Mouse (Mus musculus): ENCODE data around the gene Atrnl1. TPM values are rescaled to one million over a fixed set of nuclear protein-coding genes. Genes with fewer than 3 reads are reported as not detected.
A peak's percentile ranks its signal among the peaks of the same experiment; 100 is the strongest.

The Atrnl1 gene
- total RNA-seq, 1 experiment, result 6.7 TPM

- no peaks in the 10 kb centered on the region for H3K4me1 ChIP-seq (ENCODE audit: control insufficient read depth in 2 of 2, insufficient read depth in 2 of 2, low read length in 2 of 2, poor library complexity in 1 of 2)
- in situ Hi-C loops (cut with MboI; ENCODE audit: low sequenced_read_pairs in 2 of 2, unreplicated experiment in 2 of 2), result no loop called here
Measured at GRCm38 (mm10) chr19:58143853-58144454, 533.1 kb downstream of the Atrnl1 start.

GRCm38 (mm10) chr19:58145521-58145920, 534.7 kb downstream of the Atrnl1 start:
- Histone ChIP-seq H3K9me3 (ENCODE audit: control insufficient read depth, insufficient read depth, low read depth, low read length) (no peaks in the 10 kb centered on the region), H3K4me3 (ENCODE audit: insufficient read depth in 1 of 2, low read depth in 1 of 2, low read length in 2 of 2, poor library complexity in 1 of 2, severe bottlenecking in 1 of 2) (no peak overlapping the region), H3K36me3 (ENCODE audit: control insufficient read depth, insufficient read depth, low read length, poor library complexity, severe bottlenecking) (no peaks in the 10 kb centered on the region), H3K4me1 (ENCODE audit: control insufficient read depth in 2 of 2, insufficient read depth in 2 of 2, low read length in 2 of 2, poor library complexity in 1 of 2) (no peaks in the 10 kb centered on the region), H3K27ac (ENCODE audit: insufficient read depth, low read depth, low read length, poor library complexity, severe bottlenecking) (no peak overlapping the region), H3K9ac (ENCODE audit: insufficient read depth, low read depth, low read length, poor library complexity, severe bottlenecking) (no peak overlapping the region)
- DNase-seq (ENCODE audit: low read depth, low spot score), result no peak
- in situ Hi-C loops (cut with MboI; ENCODE audit: low sequenced_read_pairs in 2 of 2, unreplicated experiment in 2 of 2), result no loop called here
- no peak for TF ChIP-seq ZNF384 (IDR thresholded peaks at IDR 0.05; ENCODE audit: low read depth, low read length)

More at GRCm38 (mm10) chr19:58143853-58144454, 533.1 kb downstream of the Atrnl1 start:
- no peak for DNase-seq (ENCODE audit: low read depth, low spot score)
- no peak for TF ChIP-seq CHD2 (IDR thresholded peaks at IDR 0.05; ENCODE audit: low read depth, low read length)
- no peak for TF ChIP-seq ZC3H11A (IDR thresholded peaks at IDR 0.05; ENCODE audit: borderline replicate concordance, low read depth, low read length)
- TF ChIP-seq MAFK (IDR thresholded peaks at IDR 0.05; ENCODE audit: insufficient read depth, low read depth, low read length), result no peak
- TF ChIP-seq ZNF384 (IDR thresholded peaks at IDR 0.05; ENCODE audit: low read depth, low read length), result no peak
- TF ChIP-seq HCFC1 (IDR thresholded peaks at IDR 0.05; ENCODE audit: borderline replicate concordance, insufficient read depth, low read length), result no peak
- H3K9me3 ChIP-seq (ENCODE audit: control insufficient read depth, insufficient read depth, low read depth, low read length), result no peaks in the 10 kb centered on the region
- H3K9ac ChIP-seq (ENCODE audit: insufficient read depth, low read depth, low read length, poor library complexity, severe bottlenecking), result no peak overlapping the region
- H3K4me3 ChIP-seq (ENCODE audit: insufficient read depth in 1 of 2, low read depth in 1 of 2, low read length in 2 of 2, poor library complexity in 1 of 2, severe bottlenecking in 1 of 2), result no peak overlapping the region
- no peak overlapping the region for H3K27ac ChIP-seq (ENCODE audit: insufficient read depth, low read depth, low read length, poor library complexity, severe bottlenecking)
- H3K36me3 ChIP-seq (ENCODE audit: control insufficient read depth, insufficient read depth, low read length, poor library complexity, severe bottlenecking), result no peaks in the 10 kb centered on the region

- no peak for TF ChIP-seq CHD2 (IDR thresholded peaks at IDR 0.05; ENCODE audit: low read depth, low read length)
- no peak for TF ChIP-seq HCFC1 (IDR thresholded peaks at IDR 0.05; ENCODE audit: borderline replicate concordance, insufficient read depth, low read length)
- TF ChIP-seq ZNF384 (IDR thresholded peaks at IDR 0.05; ENCODE audit: low read depth, low read length), result no peak
- TF ChIP-seq ZC3H11A (IDR thresholded peaks at IDR 0.05; ENCODE audit: borderline replicate concordance, low read depth, low read length), result no peak
- no peak for TF ChIP-seq MAFK (IDR thresholded peaks at IDR 0.05; ENCODE audit: insufficient read depth, low read depth, low read length)
- H3K27ac ChIP-seq (ENCODE audit: insufficient read depth, low read depth, low read length, poor library complexity, severe bottlenecking), result no peak overlapping the region
- in situ Hi-C loops (cut with MboI; ENCODE audit: low sequenced_read_pairs in 2 of 2, unreplicated experiment in 2 of 2), result no loop called here
- no peak overlapping the region for H3K4me3 ChIP-seq (ENCODE audit: insufficient read depth in 1 of 2, low read depth in 1 of 2, low read length in 2 of 2, poor library complexity in 1 of 2, severe bottlenecking in 1 of 2)
- H3K36me3 ChIP-seq (ENCODE audit: control insufficient read depth, insufficient read depth, low read length, poor library complexity, severe bottlenecking), result no peaks in the 10 kb centered on the region
- no peak overlapping the region for H3K9ac ChIP-seq (ENCODE audit: insufficient read depth, low read depth, low read length, poor library complexity, severe bottlenecking)
- no peaks in the 10 kb centered on the region for H3K4me1 ChIP-seq (ENCODE audit: control insufficient read depth in 2 of 2, insufficient read depth in 2 of 2, low read length in 2 of 2, poor library complexity in 1 of 2)
- DNase-seq (ENCODE audit: low read depth, low spot score), result no peak
- no peaks in the 10 kb centered on the region for H3K9me3 ChIP-seq (ENCODE audit: control insufficient read depth, insufficient read depth, low read depth, low read length)
Measured at GRCm38 (mm10) chr19:58151257-58151656, 540.4 kb downstream of the Atrnl1 start.

- in situ Hi-C loops (cut with MboI; ENCODE audit: low sequenced_read_pairs in 2 of 2, unreplicated experiment in 2 of 2), result no loop called here
Measured at GRCm38 (mm10) chr19:58161569-58161968, 550.7 kb downstream of the Atrnl1 start.

GRCm38 (mm10) chr19:58164896-58165634, 554.2 kb downstream of the Atrnl1 start:
- Histone ChIP-seq H3K9me3 (ENCODE audit: control insufficient read depth, insufficient read depth, low read depth, low read length) (no peaks in the 10 kb centered on the region), H3K27ac (ENCODE audit: insufficient read depth, low read depth, low read length, poor library complexity, severe bottlenecking) (no peak overlapping the region), H3K9ac (ENCODE audit: insufficient read depth, low read depth, low read length, poor library complexity, severe bottlenecking) (no peak overlapping the region), H3K4me1 (ENCODE audit: control insufficient read depth in 2 of 2, insufficient read depth in 2 of 2, low read length in 2 of 2, poor library complexity in 1 of 2) (no peaks in the 10 kb centered on the region), H3K36me3 (ENCODE audit: control insufficient read depth, insufficient read depth, low read length, poor library complexity, severe bottlenecking) (no peaks in the 10 kb centered on the region), H3K4me3 (ENCODE audit: insufficient read depth in 1 of 2, low read depth in 1 of 2, low read length in 2 of 2, poor library complexity in 1 of 2, severe bottlenecking in 1 of 2) (no peak overlapping the region)
- DNase-seq (ENCODE audit: low read depth, low spot score), result no peak
- TF ChIP-seq CHD2 (IDR thresholded peaks at IDR 0.05; ENCODE audit: low read depth, low read length), result no peak
- TF ChIP-seq ZC3H11A (IDR thresholded peaks at IDR 0.05; ENCODE audit: borderline replicate concordance, low read depth, low read length), result no peak
- TF ChIP-seq HCFC1 (IDR thresholded peaks at IDR 0.05; ENCODE audit: borderline replicate concordance, insufficient read depth, low read length), result no peak
- TF ChIP-seq MAFK (IDR thresholded peaks at IDR 0.05; ENCODE audit: insufficient read depth, low read depth, low read length), result no peak
- no peak for TF ChIP-seq ZNF384 (IDR thresholded peaks at IDR 0.05; ENCODE audit: low read depth, low read length)
- in situ Hi-C loops (cut with MboI; ENCODE audit: low sequenced_read_pairs in 2 of 2, unreplicated experiment in 2 of 2), result no loop called here

More at GRCm38 (mm10) chr19:58161569-58161968, 550.7 kb downstream of the Atrnl1 start:
- Histone ChIP-seq H3K9me3 (ENCODE audit: control insufficient read depth, insufficient read depth, low read depth, low read length) (no peaks in the 10 kb centered on the region), H3K9ac (ENCODE audit: insufficient read depth, low read depth, low read length, poor library complexity, severe bottlenecking) (no peak overlapping the region), H3K27ac (ENCODE audit: insufficient read depth, low read depth, low read length, poor library complexity, severe bottlenecking) (no peak overlapping the region), H3K4me1 (ENCODE audit: control insufficient read depth in 2 of 2, insufficient read depth in 2 of 2, low read length in 2 of 2, poor library complexity in 1 of 2) (no peaks in the 10 kb centered on the region), H3K36me3 (ENCODE audit: control insufficient read depth, insufficient read depth, low read length, poor library complexity, severe bottlenecking) (no peaks in the 10 kb centered on the region), H3K4me3 (ENCODE audit: insufficient read depth in 1 of 2, low read depth in 1 of 2, low read length in 2 of 2, poor library complexity in 1 of 2, severe bottlenecking in 1 of 2) (no peak overlapping the region)
- DNase-seq (ENCODE audit: low read depth, low spot score), result no peak
- TF ChIP-seq MAFK (IDR thresholded peaks at IDR 0.05; ENCODE audit: insufficient read depth, low read depth, low read length) (peak; percentile 90), CHD2 (IDR thresholded peaks at IDR 0.05; ENCODE audit: low read depth, low read length) (no peak)
